Mouse (Mus musculus) cerebellum, adult 11-12 months (tissue): ENCODE results near the gene Ogfod2.

Source experiments
- DNase-seq: peaks from one replicate; pipeline ENCODE4 v3.0.0; 2022

The Ogfod2 gene

GRCm38 (mm10) chr5:124095596-124096232 is 16.4 kb upstream of the Ogfod2 start, which contains the start of gene Abcb9:
Abcb9 (minus strand) TSS chr5:124095798.
- peak; percentile 99 for DNase-seq

- no peak for DNase-seq
Measured at GRCm38 (mm10) chr5:124098923-124099322, 13.2 kb upstream of the Ogfod2 start.

GRCm38 (mm10) chr5:124100128-124101044 is 11.7 kb upstream of the Ogfod2 start:
- DNase-seq: no peak

- no peak for DNase-seq
Measured at GRCm38 (mm10) chr5:124102326-124102725, 9.8 kb upstream of the Ogfod2 start.

- DNase-seq: no peak
Measured at GRCm38 (mm10) chr5:124103020-124103419, 9.1 kb upstream of the Ogfod2 start.

GRCm38 (mm10) chr5:124103552-124103951 is 8.5 kb upstream of the Ogfod2 start:
- no peak for DNase-seq

GRCm38 (mm10) chr5:124111077-124111741 is 888 bp upstream of the Ogfod2 start:
- DNase-seq: peak; percentile 62

GRCm38 (mm10) chr5:124112531-124112930 is 434 bp downstream of the Ogfod2 start:
- no peak for DNase-seq

GRCm38 (mm10) chr5:124113030-124113429 is 933 bp downstream of the Ogfod2 start:
- peak; percentile 75 for DNase-seq

- DNase-seq: peak; percentile 64
Measured at GRCm38 (mm10) chr5:124114276-124115025, 2.4 kb downstream of the Ogfod2 start.

GRCm38 (mm10) chr5:124115531-124115930 is 3.4 kb downstream of the Ogfod2 start:
- no peak for DNase-seq

GRCm38 (mm10) chr5:124115990-124116845 is 4.1 kb downstream of the Ogfod2 start, which contains the start of gene Arl6ip4:
Arl6ip4 (plus strand) TSS chr5:124116089.
- DNase-seq: peak; percentile 72

GRCm38 (mm10) chr5:124119204-124119603 is 7.1 kb downstream of the Ogfod2 start:
- DNase-seq: no peak

- DNase-seq: no peak
Measured at GRCm38 (mm10) chr5:124122357-124122756, 10.3 kb downstream of the Ogfod2 start.

GRCm38 (mm10) chr5:124125093-124125492 is 13.0 kb downstream of the Ogfod2 start:
- no peak for DNase-seq

- DNase-seq: no peak
Measured at GRCm38 (mm10) chr5:124134261-124134660, 22.2 kb downstream of the Ogfod2 start.

- peak; percentile 37 for DNase-seq
Measured at GRCm38 (mm10) chr5:124138066-124138465, 26.0 kb downstream of the Ogfod2 start.

GRCm38 (mm10) chr5:124149028-124149427 is 36.9 kb downstream of the Ogfod2 start:
- no peak for DNase-seq

- DNase-seq: no peak
Measured at GRCm38 (mm10) chr5:124150895-124151294, 38.8 kb downstream of the Ogfod2 start.

- DNase-seq: no peak
Measured at GRCm38 (mm10) chr5:124152734-124153133, 40.6 kb downstream of the Ogfod2 start.

- no peak for DNase-seq
Measured at GRCm38 (mm10) chr5:124155943-124156342, 43.8 kb downstream of the Ogfod2 start.

GRCm38 (mm10) chr5:124158305-124158704 is 46.2 kb downstream of the Ogfod2 start:
- DNase-seq: peak; percentile 53
